Mouse (Mus musculus) MEL-GATA-1-ER (cell line): Measurements from ENCODE around the gene Polm.
"Not testable (repeated sequence)": the region's sequence is repeated elsewhere in the genome, so short reads cannot be mapped to it uniquely, and the experiment has no call there.

ENCODE experiments used
- DNase-seq: peaks from one replicate; pipeline ENCODE4 v3.0.0-alpha.2; 2012; ENCODE audit warnings: low read depth; ENCODE audit errors: extremely low read depth

The Polm gene

DNA sequence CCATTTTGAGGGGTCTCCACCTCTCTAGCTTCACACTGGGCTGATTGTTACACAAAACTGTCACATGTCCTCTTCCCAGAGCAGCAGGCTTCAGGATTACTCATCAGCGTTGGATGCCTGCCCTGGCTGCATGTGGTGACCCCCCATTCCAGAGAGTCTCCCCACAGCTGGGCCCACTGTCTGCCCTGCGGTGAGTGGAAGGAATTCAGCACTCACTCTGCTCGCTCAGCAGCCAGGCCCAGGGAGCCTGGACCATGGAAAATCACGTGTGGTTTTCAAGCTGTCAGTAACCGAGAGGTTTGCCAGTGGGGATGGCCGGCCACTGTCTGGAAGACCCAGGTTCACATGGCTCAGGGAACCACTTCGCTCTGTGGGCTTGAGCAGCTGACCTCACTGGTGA lies 18.1 kb upstream of the Polm start:
- no peak for DNase-seq

DNA sequence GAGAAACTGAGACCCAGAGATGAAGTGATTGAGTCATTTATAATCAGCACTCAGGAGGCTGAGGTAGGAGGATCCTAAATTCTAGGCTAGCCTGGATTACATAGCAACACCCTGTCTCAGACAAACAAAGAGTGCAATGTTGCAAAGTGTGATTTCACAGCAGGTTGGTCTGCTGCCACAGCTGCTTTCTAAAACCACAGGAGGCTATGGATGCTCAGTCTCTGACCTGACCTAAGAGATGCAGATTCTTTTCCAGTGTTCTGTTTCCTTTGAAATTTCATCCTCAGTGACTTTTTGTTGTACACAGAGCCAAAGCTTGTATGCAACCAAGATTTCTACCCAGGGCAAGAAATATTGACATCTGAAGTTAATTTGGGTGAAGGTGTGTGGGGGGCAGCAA lies 17.7 kb upstream of the Polm start:
- DNase-seq, result no peak

- DNase-seq, result no peak
Measured at GRCm38 (mm10) chr11:5852314-5852713, 14.5 kb upstream of the Polm start.

DNA sequence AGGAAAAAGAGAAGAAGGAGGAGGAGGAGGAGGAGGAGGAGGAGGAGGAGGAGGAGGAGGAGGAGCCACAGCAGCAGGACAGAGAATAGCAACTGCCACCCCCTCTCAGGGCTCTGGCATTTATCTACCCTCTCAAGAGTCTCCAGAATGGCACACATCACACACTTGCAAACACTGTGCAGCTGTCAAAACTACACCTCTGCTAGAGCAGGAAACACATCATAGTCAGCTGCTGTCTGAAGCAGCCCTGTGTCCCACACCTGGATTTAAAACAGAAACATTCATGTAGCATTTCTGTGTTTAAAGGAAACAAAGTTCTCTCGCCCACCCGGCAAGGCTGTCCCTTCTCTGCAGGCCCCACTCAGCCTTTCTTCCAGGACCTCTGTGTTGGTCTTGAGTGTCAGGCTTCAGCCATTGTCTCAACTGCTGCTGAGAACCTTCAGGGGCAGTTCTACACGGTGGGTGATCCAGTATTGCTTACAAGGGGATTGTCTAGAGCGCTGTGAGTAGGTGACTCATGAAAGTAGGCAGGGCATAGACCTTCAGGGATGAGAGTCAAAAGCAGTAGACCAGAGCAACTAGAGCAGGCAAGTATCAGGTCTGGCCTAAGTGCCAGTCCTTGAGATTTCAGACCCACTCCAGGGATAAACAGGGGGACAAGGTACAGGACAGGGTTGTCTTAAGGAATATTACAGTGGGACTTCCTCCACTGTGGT lies 13.4 kb upstream of the Polm start:
- no peak for DNase-seq

DNA sequence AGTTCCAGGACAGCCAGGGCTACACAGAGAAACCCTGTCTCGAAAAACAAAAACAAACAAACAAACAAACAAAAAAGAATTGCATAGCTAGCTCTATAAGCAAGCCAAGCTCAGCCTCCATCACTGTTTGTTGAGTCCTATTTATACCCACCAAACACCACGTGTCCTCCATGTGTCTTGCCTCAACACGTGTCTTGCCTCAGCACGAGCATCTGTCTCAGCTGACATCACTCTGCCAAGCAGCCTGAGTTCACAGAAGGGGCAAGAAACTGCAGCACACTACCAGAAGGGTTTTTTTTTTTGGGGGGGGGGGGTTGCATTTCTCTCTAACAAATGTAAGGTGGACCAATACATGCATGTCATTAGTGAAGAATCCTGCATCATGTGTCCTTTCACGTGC lies 12.6 kb upstream of the Polm start:
- DNase-seq, result no peak

DNA sequence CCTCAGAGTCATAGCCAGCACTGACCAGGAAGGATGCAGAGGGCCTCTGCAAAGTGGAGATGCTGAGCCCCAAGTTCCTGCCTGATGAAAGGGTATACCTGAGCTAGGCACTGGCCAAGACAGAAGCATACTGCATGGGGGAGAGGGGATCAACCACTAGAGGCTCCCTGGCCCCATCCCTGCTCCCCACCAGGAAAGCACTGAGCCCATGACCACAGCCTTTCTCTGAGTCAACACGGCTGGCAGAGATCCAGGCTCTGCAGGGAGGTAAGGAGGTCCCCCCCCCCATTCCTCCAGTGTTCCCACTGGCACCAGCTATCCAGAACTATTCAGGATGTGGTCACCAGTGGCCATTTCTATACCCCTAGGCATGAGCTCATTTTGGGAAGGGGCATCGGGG lies 11.5 kb upstream of the Polm start:
- no peak for DNase-seq

- DNase-seq, result no peak
Measured at GRCm38 (mm10) chr11:5848741-5849140, 10.9 kb upstream of the Polm start.

DNA sequence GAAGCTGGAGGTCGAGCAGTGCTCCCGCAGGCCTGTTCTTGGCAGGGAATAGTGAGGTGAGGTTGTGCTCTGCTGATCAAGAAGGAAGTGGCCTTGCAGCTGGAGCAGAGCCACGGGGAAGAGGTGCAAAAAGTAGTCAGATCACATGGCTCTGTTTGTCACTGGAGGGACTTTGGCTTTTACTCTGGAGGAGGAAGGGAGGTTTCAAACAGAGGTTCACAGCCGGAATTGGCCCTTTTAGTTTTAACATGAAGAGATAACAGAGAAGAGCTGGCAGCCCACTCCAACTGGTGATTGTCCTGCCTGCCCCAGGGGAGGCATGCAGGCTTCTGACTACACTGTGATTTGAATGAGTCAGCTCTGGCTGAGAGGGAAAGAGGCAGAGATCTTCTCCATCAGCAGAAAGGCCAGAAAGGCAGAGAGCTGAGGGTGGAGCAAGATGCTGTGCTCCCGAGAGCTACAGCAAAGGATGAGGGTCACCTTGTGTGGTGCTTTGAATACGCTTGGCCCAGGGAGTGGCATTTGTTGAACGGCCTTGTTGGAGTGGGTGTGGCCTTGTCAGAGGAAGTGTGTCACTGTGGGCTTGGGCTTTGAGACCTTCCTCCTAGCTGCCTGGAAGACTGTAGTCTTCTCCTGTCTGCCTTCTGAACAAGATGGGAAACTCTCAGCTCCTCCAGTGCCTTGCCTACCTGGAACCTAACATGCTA lies 9.0 kb upstream of the Polm start:
- no peak for DNase-seq

DNA sequence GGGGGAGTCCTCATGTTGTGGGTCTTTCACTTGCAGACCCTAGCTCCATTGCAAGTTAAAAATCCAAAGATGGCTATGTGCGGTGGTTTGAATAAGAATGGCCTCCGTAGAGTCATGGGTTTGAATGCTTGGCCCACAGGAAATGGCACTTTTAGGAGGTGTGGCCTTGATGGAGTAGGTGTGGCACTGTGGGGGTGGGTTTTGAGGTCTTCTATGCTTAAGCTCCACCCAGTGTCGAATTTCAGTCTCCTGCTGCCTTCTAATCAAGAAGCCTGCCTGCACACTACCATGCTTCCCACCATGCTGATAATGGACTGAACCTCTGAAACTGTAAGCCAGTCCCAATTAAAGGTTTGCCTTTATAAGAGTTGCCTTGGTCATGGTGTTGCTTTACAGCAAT lies 5.3 kb upstream of the Polm start:
- DNase-seq, result no peak

GRCm38 (mm10) chr11:5841751-5842150 lies 3.9 kb upstream of the Polm start:
- DNase-seq, result no peak

- no peak for DNase-seq
Measured at GRCm38 (mm10) chr11:5840346-5840745, 2.5 kb upstream of the Polm start.

- no peak for DNase-seq
Measured at GRCm38 (mm10) chr11:5836126-5836525, 1.7 kb downstream of the Polm start.

- no peak for DNase-seq
Measured at GRCm38 (mm10) chr11:5835057-5835456, 2.8 kb downstream of the Polm start.

- no peak for DNase-seq
Measured at GRCm38 (mm10) chr11:5834506-5834905, 3.3 kb downstream of the Polm start.

DNA sequence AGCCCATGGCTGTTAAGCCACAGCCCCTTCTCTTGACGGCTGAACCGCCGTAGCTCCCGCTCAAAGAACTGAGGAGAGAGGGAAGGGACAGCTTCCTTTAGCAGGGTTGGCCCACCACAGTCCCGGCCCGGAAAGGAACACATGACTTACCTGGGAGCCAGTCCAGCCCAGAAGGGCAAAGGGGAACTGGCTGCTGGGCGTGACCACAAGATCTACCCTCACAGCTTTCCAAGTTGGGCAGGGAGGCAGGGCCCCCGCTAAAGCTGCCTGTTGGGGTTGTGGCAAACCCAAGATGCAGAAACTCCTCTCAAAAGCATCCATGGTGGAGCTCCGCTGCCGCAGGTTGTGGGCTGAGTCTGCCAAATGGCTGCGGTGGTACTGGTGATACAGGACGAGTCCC lies 8.5 kb downstream of the Polm start:
- no peak for DNase-seq

DNA sequence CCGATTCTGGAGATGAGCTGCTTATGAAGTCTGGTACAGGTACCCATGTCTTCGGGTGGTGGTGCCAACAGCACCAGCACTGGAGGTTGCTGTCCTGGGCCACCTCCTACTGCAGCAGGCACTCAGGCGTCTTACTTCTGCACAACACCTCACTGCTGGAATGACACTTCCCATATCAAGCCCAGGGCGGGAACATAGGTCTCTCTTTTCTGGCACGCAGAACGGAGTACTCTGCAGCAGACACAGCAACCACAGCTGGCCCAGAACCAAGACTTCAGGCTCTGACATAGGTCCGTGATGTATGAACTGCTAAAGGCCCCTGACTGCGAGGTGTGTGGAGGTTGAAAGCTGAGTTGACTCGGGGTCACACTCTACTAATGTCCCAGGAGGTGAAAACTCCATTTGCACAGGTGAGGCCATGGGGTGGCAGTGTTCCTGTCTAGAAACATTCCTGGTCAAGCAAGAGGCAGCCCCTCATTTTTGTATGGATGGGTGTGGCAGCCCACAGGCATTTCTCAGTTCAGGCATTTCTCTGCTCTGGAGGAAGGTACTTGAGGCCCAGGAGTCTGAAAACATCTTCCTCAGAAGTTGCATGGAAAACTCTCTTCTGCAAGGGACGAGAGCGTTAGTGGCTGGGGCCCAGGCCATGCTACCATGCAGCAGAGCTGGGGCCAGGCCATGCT lies 9.2 kb downstream of the Polm start:
- DNase-seq, result no peak

- DNase-seq, result no peak
Measured at GRCm38 (mm10) chr11:5827931-5828330, 9.9 kb downstream of the Polm start.

- no peak for DNase-seq
Measured at GRCm38 (mm10) chr11:5825432-5825831, 12.4 kb downstream of the Polm start.

- DNase-seq, result peak; percentile 41
Measured at GRCm38 (mm10) chr11:5819223-5819622, 18.6 kb downstream of the Polm start.

- DNase-seq, result no peak
Measured at GRCm38 (mm10) chr11:5813381-5813780, 24.4 kb downstream of the Polm start.

GRCm38 (mm10) chr11:5809487-5809886 lies 28.3 kb downstream of the Polm start:
- not testable (repeated sequence) for DNase-seq

DNA sequence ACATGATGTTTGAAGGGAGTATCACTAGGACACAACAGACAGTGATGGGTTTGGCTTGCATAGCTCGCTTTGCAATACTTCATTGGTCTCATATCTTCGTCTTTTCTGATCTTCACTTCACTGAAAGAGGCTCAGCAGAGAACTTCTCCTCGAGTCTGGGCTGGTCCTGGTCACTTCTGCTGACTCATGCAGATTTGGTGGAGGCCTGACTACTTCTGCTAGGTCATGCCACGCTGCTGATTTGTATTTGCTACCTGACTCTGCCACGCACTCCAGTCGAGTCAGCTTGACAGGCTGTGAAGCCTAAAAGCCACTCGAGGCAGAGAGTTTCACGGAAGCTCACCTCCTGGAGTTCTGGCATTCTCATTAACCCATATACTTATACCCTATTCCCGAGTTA lies 29.9 kb downstream of the Polm start:
- no peak for DNase-seq

DNA sequence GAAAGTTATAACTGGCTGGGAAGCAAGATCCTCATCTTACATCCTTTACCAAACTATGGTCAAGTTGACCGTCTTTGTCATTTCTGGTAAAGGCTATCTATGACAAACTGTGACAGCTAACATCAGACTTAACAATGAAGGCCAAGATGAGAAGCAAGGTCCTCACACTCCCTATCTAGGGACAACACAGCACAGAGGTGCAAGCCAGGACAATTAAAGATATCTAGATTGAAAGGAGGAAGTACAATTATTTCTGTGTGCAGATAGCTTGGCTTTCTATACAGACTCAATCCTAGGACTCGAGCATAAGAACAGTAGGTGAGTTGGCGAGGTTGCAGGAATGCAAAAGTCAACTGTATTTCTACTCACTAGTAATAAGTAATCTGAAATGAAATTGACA lies 32.1 kb downstream of the Polm start:
- DNase-seq, result peak; percentile 63
